ENCODE assay signal across 23 mouse cellular contexts in genomic region chr11:76196275-76196976, GRCm38 (mm10). TPM values are rescaled to one million over a fixed set of nuclear protein-coding genes. Genes with fewer than 3 reads are reported as not detected.
DNase-seq lines count a peak whose midpoint lies in the region; ATAC-seq and TF ChIP-seq lines count a peak whose summit lies in the region.
"Had no signal": no experiment of that assay in that cellular context is flagged by ENCODE, and none has a peak within 500 bp of the region (broad histone marks: within the 10 kb centered on the region; RNA-seq: fewer than 3 reads in every experiment).

No protein-coding gene starts in this region.

- H3K9ac ChIP-seq in intestine, embryonic 15.5 days = no peak overlapping the region
- H3K9ac ChIP-seq in stomach, postnatal 0 days (ENCODE audit: low read length) = no peak overlapping the region
- no peak overlapping the region for H3K9ac ChIP-seq in neural tube, embryonic 15.5 days (replicated peaks)
- H3K9ac ChIP-seq: embryonic facial prominence, embryonic 15.5 days; lung, embryonic 15.5 days had no signal

- 42% methylated on average over 8 of the region's 8 CpGs for WGBS in intestine, embryonic 15.5 days
- WGBS in stomach, postnatal 0 days = 36% methylated on average over 8 of the region's 8 CpGs
- WGBS in neural tube, embryonic 15.5 days = 52% methylated on average over 8 of the region's 8 CpGs

- no peaks in the 10 kb centered on the region for H3K36me3 ChIP-seq in intestine, embryonic 15.5 days
- H3K36me3 ChIP-seq in stomach, postnatal 0 days (ENCODE audit: control insufficient read depth, insufficient read depth, low read length) = no peaks in the 10 kb centered on the region
- H3K36me3 ChIP-seq in neural tube, embryonic 15.5 days = no peaks in the 10 kb centered on the region
- H3K36me3 ChIP-seq: embryonic facial prominence, embryonic 15.5 days; forebrain, embryonic 10.5 days; limb, embryonic 10.5 days; lung, embryonic 15.5 days had no signal

- 0 out of 2 replicates have a peak, but pooled peaks cover under 1% of the 10 kb centered on the region for H3K4me1 ChIP-seq in intestine, embryonic 15.5 days (replicated peaks)
- H3K4me1 ChIP-seq in stomach, postnatal 0 days (replicated peaks; ENCODE audit: control insufficient read depth, insufficient read depth) = no peaks in the 10 kb centered on the region
- peaks cover 4% of the 10 kb centered on the region for H3K4me1 ChIP-seq in neural tube, embryonic 15.5 days

- ATAC-seq in intestine, embryonic 15.5 days = peak; percentile 93
- peak; percentile 95 for ATAC-seq in stomach, postnatal 0 days (ENCODE audit: low FRiP score, low TSS enrichment)
- ATAC-seq in neural tube, embryonic 15.5 days (ENCODE audit: low FRiP score) = no peak

- intact Hi-C loops in heart, postnatal 25 days (cut with DNase I) = no loop called here

- no peaks in the 10 kb centered on the region for H3K9me3 ChIP-seq in intestine, embryonic 15.5 days
- H3K9me3 ChIP-seq in stomach, postnatal 0 days (ENCODE audit: control insufficient read depth, low read length) = no peaks in the 10 kb centered on the region
- H3K9me3 ChIP-seq in neural tube, embryonic 15.5 days (replicated peaks) = no peaks in the 10 kb centered on the region
- H3K9me3 ChIP-seq: embryonic facial prominence, embryonic 15.5 days; forebrain, embryonic 10.5 days; limb, embryonic 10.5 days; lung, embryonic 15.5 days had no signal

- DNase-seq in heart, adult 11 months = peak; percentile 76
- DNase-seq in heart, postnatal 25 days (ENCODE audit: low spot score) = no peak
- peak; percentile 7 for DNase-seq in kidney, postnatal 14 days
- no peak for DNase-seq in kidney, adult 8-10 months
- peak; percentile 60 for DNase-seq in stomach, postnatal 0 days (ENCODE audit: low spot score)
- no peak for DNase-seq in layer of hippocampus, postnatal 10 days (ENCODE audit: low spot score in 2 of 2)
- DNase-seq: cerebellum, adult 9-11 months; embryo, embryonic 11 days; heart, adult 18-20 months; heart, postnatal 14 days; midbrain, embryonic 14.5 days; thymus, adult 18-20 months had no signal

- H3K27ac ChIP-seq in intestine, embryonic 15.5 days = peak overlapping the region; percentile 77
- H3K27ac ChIP-seq in stomach, postnatal 0 days (replicated peaks) = peak overlapping the region; percentile 92
- H3K27ac ChIP-seq in neural tube, embryonic 15.5 days (replicated peaks) = no peak overlapping the region
- H3K27ac ChIP-seq: embryonic facial prominence, embryonic 15.5 days; forebrain, embryonic 10.5 days; limb, embryonic 10.5 days; lung, embryonic 15.5 days had no signal

- H3K4me3 ChIP-seq in intestine, embryonic 15.5 days (replicated peaks) = no peak overlapping the region
- H3K4me3 ChIP-seq in stomach, postnatal 0 days (ENCODE audit: low read depth, low read length) = no peak overlapping the region
- H3K4me3 ChIP-seq in neural tube, embryonic 15.5 days (replicated peaks) = no peak overlapping the region
- H3K4me3 ChIP-seq: embryonic facial prominence, embryonic 15.5 days; forebrain, embryonic 10.5 days; limb, embryonic 10.5 days; lung, embryonic 15.5 days; myocyte had no signal

- peak overlapping the region; percentile 24 for H3K4me2 ChIP-seq in intestine, embryonic 15.5 days (replicated peaks)
- H3K4me2 ChIP-seq in stomach, postnatal 0 days (replicated peaks; ENCODE audit: low read depth) = peak overlapping the region; percentile 17
- H3K4me2 ChIP-seq in neural tube, embryonic 15.5 days = no peak overlapping the region
- H3K4me2 ChIP-seq: embryonic facial prominence, embryonic 15.5 days; liver, embryonic 11.5 days; lung, embryonic 15.5 days had no signal

- no peak for TF ChIP-seq CTCF in stomach, postnatal 0 days (IDR thresholded peaks at IDR 0.05; ENCODE audit: low read depth)

- no peak for TF ChIP-seq EP300 in stomach, postnatal 0 days (optimal IDR thresholded peaks at IDR 0.05)

- no peaks in the 10 kb centered on the region for H3K27me3 ChIP-seq in intestine, embryonic 15.5 days (replicated peaks)
- no peaks in the 10 kb centered on the region for H3K27me3 ChIP-seq in stomach, postnatal 0 days (ENCODE audit: control insufficient read depth, insufficient read depth, low read length)
- no peaks in the 10 kb centered on the region for H3K27me3 ChIP-seq in neural tube, embryonic 15.5 days (replicated peaks)
- H3K27me3 ChIP-seq: embryonic facial prominence, embryonic 15.5 days had no signal

RNA-seq across cellular contexts. Expression of gene Fam57a, which starts 17.0 kb away (rescaled TPM):
- total RNA-seq in heart, postnatal 25 days (2021) = 1 to 10 TPM; 4.1 TPM
- 88.7 and 94.7 TPM in 2 replicates for polyA plus RNA-seq in intestine, embryonic 15.5 days (2015; fragmentation: Nextera tagmentation; extraction: Ambion mirVana)
- 328 and 372 TPM in 2 replicates for polyA plus RNA-seq in stomach, postnatal 0 days (2015; fragmentation: Nextera tagmentation; extraction: Ambion mirVana)
- 24.4 and 36.0 TPM in 2 replicates for polyA plus RNA-seq in neural tube, embryonic 15.5 days (2015; fragmentation: Nextera tagmentation; extraction: Ambion mirVana)
- total RNA-seq in layer of hippocampus, postnatal 10 days (2021) = 10 to 100 TPM; 20.2 to 22.3 TPM

RNA-seq across cellular contexts. Expression of gene Vps53, which starts 17.0 kb away (rescaled TPM):
- 10 to 100 TPM; 26.1 to 30.3 TPM for total RNA-seq in heart, postnatal 25 days (2021)
- 48.1 and 51.0 TPM in 2 replicates for polyA plus RNA-seq in intestine, embryonic 15.5 days (2015; fragmentation: Nextera tagmentation; extraction: Ambion mirVana)
- 42.9 and 43.8 TPM in 2 replicates for polyA plus RNA-seq in stomach, postnatal 0 days (2015; fragmentation: Nextera tagmentation; extraction: Ambion mirVana)
- 69.4 and 69.5 TPM in 2 replicates for polyA plus RNA-seq in neural tube, embryonic 15.5 days (2015; fragmentation: Nextera tagmentation; extraction: Ambion mirVana)
- total RNA-seq in layer of hippocampus, postnatal 10 days (2021) = 10 to 100 TPM; 75.2 to 75.6 TPM

RNA-seq across cellular contexts. Expression of gene Dbil5, which starts 21.0 kb away (rescaled TPM):
- not detected for total RNA-seq in heart, postnatal 25 days (2021)
- 1.2 and 1.7 TPM in 2 replicates for polyA plus RNA-seq in intestine, embryonic 15.5 days (2015; fragmentation: Nextera tagmentation; extraction: Ambion mirVana)
- polyA plus RNA-seq in stomach, postnatal 0 days (2015; fragmentation: Nextera tagmentation; extraction: Ambion mirVana) = 4.0 and 4.7 TPM in 2 replicates
- 0.38 and 0.79 TPM in 2 replicates for polyA plus RNA-seq in neural tube, embryonic 15.5 days (2015; fragmentation: Nextera tagmentation; extraction: Ambion mirVana)
- 1 to 10 TPM in 1 of 2 experiments, under 1 TPM in 1; 0.69 to 1.3 TPM for total RNA-seq in layer of hippocampus, postnatal 10 days (2021)
- total RNA-seq: gastrocnemius, adult 8-10 months; heart, postnatal 14 days; megakaryocyte progenitor cell, adult 5-6 weeks; neutrophil, adult 5-6 weeks had no signal

RNA-seq across cellular contexts. Expression of gene Gemin4, which starts 21.0 kb away (rescaled TPM):
- total RNA-seq in heart, postnatal 25 days (2021) = 1 to 10 TPM; 1.4 to 3.2 TPM
- polyA plus RNA-seq in intestine, embryonic 15.5 days (2015; fragmentation: Nextera tagmentation; extraction: Ambion mirVana) = 28.8 and 32.6 TPM in 2 replicates
- 18.5 and 21.9 TPM in 2 replicates for polyA plus RNA-seq in stomach, postnatal 0 days (2015; fragmentation: Nextera tagmentation; extraction: Ambion mirVana)
- 13.8 and 20.1 TPM in 2 replicates for polyA plus RNA-seq in neural tube, embryonic 15.5 days (2015; fragmentation: Nextera tagmentation; extraction: Ambion mirVana)
- 10 to 100 TPM; 11.5 to 11.6 TPM for total RNA-seq in layer of hippocampus, postnatal 10 days (2021)

RNA-seq across cellular contexts. Expression of gene Mrm3, which starts 47.1 kb away (rescaled TPM):
- 10 to 100 TPM; 23.1 to 25.0 TPM for total RNA-seq in heart, postnatal 25 days (2021)
- polyA plus RNA-seq in intestine, embryonic 15.5 days (2015; fragmentation: Nextera tagmentation; extraction: Ambion mirVana) = 26.3 and 29.6 TPM in 2 replicates
- 13.4 and 14.7 TPM in 2 replicates for polyA plus RNA-seq in stomach, postnatal 0 days (2015; fragmentation: Nextera tagmentation; extraction: Ambion mirVana)
- 27.3 and 28.1 TPM in 2 replicates for polyA plus RNA-seq in neural tube, embryonic 15.5 days (2015; fragmentation: Nextera tagmentation; extraction: Ambion mirVana)
- 10 to 100 TPM; 17.6 to 18.2 TPM for total RNA-seq in layer of hippocampus, postnatal 10 days (2021)

Comparison
In these comparisons a context has a peak if more than half of its experiments do, and no peak if none do; other contexts are left out.
1. DNase-seq: peak in heart, adult 11 months (single experiment), kidney, postnatal 14 days (single experiment) and stomach, postnatal 0 days (single experiment); none in heart, postnatal 25 days (single experiment), kidney, adult 8-10 months (0 of 2) and layer of hippocampus, postnatal 10 days (0 of 2).